Mouse (Mus musculus) gonadal fat pad, adult 2 months (tissue): ENCODE data around the gene Atxn1. TPM values are rescaled to one million over a fixed set of nuclear protein-coding genes. Genes with fewer than 3 reads are reported as not detected.

Experiments used
- DNase-seq: peaks from one replicate; pipeline ENCODE4 v3.0.0-alpha.2; 2012; ENCODE audit warnings: low read depth
- polyA plus RNA-seq: library from polyadenylated mRNA; depleted of rRNA; stranded (reverse); fragments of >200 nt; gene quantifications from 2 replicates; pipeline ENCODE4 v1.2.3, GENCODE M21; 2012; rRNA removed

Gene Atxn1
- 9.7 and 11.6 TPM in 2 replicates for polyA plus RNA-seq

DNA sequence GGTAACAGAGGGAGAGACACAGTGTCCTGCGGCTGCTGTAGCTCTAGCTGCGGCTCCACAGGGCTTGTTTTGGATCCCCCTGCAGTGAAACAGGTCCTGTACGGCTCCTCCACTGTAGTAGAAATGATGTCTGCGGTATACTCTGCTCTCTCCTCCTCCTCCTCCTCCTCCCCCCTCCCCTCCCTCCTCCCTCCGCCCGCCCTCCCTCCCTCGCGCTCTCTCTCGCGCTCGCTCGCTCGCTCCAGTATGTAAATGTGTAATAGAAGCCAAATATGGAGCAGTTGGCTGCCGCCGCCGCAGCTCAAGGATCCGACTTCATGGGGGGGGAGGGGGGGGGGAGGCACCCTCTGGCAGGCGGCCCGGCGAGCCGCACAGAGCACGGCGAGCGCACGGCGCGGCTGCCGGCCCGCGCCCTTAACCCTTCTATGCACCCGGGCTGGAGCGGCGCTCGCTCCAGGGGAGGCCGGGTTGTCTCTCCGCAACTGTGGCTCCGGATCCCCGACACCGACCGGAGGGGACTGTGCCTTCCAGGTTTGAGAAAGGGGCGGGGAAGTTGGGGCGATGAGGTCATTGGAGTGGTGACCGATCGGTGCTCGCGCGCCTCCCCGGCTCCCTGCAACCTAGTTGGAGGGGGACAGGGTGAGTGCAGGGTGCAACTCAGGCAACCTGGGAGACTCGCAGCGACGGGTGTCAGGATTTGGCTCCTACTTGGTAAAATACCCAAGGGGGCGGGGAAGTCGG lies at the start of gene Atxn1:
Gene Atxn1 (minus strand): TSS at position 156 of the 741 bp plus-strand sequence.
- no peak for DNase-seq

DNA sequence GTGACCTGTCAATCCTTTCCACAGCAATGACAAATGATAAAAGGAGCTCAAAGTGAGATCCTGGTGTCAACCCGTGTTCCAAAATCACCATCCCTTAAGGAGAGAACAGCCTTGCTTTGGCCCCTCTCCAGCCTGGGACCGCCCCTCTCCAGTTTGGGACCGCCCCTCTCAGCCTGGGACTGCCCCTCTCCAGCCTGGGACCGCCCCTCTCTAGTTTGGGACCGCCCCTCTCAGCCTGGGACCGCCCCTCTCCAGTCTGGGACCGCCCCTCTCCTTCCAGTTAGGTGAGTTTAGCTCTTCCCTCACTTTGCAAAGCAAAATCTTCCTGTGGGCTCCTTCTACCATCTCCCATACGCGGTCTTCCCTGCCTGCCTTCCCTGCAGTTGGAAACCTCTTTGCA lies 46.4 kb upstream of the Atxn1 start:
- DNase-seq, result no peak

DNA sequence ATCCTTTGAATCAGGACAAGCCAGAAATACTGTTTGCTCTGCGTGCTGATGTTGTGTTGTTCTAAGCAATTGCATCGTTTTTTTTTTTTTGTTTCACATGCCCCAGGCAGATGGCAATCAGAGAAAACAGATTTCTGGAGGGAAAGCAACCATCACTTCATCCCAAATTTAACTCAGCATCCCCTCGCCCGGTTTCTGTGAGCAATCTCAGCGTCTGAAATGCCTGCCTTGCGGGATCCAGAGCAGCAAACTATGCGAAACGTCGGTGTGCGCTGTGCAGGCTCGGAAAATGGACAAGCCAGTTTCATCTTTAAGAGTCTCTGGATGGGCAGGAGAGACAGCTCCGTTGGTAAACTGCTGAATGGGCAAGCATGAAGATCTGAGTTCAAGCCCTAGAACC lies 45.3 kb upstream of the Atxn1 start:
- DNase-seq, result no peak

DNA sequence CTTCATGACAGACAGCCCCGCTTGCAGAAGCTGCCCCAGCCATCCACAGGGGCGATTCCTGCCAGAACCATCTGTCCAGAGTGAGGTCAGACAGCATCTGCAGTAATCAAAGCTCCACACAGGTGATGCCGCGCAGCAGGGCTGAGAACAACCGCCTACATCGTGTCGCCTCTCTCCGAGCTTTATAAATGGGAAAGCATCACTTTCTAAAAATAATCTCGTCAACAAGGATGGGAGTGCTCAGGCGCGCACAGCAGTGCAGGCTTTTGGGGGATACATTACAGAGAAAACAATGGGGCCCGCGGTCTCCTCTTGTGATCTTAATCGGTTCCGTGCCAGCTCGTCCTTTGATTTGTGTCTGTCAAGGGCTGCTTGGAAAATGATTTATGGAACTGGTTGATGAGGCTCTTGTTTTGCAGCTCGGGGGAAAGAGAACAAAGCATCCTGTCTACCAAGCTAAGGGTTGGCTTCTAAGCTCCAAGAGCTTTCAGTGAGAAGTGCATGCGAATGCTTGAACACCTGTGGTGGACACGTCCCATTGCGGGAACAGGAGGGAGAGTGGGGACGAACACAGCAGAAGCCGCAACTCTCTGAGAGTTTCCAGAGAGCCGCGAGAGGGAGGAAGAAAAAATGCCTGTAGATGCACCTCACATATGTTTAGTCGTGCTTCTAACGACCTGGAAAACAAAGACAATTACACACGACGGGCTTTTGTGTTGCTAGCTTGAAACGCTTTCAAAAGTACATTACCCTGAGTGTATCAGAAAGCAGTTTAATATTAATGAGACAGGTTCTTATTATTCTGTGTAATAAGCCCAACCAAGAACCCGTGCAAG lies 44.2 kb upstream of the Atxn1 start:
- no peak for DNase-seq

DNA sequence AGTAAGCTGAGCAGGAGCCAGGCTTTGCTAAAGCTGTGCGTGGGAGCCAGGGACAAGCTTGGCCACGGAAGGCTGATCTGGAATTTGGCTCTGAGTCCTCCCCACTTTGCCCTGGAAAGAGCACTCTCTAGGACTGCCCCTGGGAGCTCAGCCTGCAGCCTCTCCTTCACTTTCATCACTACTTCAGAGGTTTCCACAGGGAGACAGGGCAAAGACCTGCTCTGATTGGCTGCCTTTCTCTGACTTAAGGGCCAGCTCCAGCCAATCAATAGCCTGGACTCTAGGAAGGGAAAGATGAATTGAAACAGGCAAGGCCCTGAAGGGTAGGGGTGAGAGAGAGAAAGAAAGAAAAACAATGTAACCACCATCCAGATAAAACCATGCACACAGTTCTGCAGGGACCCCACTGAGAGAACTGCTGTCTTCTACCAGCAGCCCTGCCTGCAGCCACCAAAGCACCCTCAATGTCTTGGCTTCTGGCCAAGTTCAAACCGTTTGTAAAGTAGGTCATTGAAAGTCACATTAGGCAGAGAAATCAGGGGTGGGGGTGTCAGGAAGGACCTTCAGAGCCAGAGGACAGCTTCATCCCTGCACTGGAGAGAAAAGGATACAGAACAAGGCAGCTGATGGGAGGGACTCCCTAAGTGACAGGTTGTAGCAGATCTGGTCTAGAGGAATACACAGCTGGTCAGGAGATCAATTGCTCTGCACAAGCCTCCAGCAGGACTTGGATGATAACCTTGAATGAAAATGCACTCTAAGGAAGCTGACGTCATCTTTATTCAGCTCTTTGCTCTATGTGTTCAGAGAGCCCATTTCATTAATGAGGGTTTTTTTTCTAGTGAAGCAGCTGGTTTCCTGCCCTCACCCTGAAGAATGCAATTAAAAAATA lies 41.6 kb upstream of the Atxn1 start:
- DNase-seq, result no peak

DNA sequence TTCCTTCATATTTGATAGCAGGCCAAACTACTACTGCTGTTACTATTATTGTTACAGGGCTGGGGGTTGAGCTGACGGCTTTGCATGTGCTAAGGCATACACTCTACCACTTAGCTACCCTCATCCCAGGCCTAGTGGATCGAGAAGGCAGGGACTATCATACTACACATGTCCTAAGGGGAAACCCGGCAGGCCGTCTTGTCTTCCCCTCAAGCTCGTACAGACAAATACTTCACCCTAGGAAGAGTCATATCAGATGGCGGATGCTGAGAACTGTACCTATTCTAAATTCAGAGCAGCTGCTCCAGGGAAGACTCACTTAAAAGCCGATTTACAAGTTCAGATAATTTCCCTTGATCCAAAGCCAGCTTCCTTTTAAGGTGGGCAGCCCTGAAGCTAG lies 40.8 kb upstream of the Atxn1 start:
- DNase-seq, result no peak

DNA sequence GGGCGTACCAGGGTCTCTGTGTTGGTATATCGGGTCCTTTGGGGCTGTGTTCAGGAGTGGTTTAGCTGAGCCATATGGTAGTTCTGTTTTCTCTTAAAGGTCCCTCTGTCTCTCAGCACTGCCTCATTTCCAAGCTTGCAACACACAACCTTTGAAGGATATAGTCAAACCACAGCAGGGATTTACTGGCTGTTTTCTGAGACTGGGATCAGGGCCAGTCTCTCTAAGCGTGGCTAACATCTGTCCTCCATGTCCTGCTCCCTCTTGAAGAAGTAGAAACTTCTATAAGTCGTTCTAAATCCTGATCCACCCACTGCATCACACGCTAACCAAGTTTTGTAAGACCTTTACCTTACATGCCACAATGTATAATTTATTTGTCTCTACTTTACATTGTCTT lies 36.5 kb upstream of the Atxn1 start:
- DNase-seq, result no peak

DNA sequence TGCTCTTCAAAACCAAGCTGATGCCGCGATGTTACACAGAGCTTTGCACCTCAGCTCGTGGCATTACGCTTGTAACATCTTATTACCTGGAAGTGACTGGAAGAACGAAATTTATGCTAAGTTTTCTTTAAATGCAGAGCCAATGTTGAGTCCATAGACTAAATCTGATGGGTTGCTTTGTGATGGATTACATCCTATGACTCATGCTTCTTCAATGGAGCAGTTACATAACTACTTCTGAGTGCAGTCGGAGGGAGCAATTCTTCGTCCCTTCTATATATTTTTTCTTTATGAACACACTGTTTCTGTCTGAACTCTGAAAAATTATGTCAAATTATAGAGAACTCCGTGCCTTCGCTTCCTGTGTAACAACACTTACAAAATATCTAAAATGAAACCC lies 28.1 kb upstream of the Atxn1 start:
- no peak for DNase-seq

DNA sequence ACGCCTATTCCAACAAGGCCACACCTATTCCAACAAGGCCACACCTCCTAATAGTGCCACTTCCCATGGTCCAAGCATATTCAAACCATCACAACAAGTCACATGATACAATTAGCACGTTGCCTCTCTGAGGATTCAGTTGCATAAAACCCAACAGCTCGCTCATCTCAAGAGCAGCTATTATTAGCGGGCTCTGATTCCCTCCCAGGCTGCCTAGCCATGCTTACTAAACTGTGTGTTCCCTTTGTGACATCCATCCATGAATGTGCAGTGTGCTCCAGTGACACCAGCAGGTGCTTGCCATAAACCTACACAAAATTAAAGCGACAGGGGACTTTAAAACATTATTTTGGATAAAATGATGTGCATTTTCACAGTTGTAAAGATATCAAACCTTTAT lies 25.7 kb upstream of the Atxn1 start:
- DNase-seq, result no peak

DNA sequence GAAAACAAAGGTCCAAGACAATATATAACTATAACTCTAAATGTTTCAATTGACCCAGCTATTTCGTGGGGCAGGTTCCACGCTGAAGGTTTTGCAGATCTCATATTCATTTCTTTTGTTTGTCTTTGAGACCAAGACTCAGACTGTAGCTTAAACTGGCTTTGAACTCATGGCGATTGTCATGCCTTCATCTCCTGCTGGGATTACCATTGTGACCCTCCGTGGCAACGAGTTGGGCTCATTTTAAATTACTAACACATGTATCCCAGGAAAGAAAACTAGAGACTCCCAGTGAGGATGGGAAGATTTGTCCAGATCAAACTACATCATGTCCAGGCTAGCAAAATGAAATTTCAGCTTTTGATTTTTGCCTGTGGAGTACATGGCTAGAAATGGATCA lies 14.4 kb upstream of the Atxn1 start:
- DNase-seq, result no peak

DNA sequence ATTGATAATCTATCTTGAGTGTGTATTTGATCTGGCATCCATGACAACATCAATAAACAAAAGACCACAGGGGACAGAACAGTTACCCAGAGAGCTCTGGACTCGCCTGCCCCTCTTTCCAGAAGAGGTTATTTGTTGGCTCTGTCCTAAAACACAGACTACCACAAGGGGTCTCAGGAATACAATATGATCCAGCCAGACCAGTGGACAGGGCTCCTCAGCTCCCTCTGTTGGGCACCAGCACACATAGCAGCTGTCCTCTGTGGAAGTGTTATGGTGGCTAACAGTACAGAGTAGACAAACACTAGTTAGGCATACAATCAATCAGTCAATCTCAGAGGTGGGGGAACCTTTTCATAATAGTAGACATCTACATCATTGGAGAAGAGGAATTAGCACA lies 12.1 kb upstream of the Atxn1 start:
- no peak for DNase-seq

DNA sequence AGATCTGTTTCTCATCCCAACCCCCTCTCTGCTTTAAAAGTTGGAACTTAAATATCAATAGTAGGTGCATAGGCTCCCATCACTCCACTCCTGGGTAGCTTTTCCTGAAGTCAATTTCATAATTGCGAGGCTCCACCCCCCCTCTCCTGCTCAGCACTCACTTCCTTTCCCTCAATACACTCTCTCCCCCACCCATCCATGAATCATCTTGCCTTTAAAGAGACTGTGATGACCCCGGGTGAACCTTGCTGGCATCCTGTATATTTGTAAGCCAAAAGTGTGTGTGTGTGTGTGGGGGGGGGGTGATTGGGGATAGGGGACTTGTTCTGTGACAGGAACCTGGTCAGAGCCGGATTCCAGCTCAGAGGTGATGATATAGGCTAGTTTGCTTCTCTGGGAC lies 9.8 kb upstream of the Atxn1 start:
- no peak for DNase-seq

DNA sequence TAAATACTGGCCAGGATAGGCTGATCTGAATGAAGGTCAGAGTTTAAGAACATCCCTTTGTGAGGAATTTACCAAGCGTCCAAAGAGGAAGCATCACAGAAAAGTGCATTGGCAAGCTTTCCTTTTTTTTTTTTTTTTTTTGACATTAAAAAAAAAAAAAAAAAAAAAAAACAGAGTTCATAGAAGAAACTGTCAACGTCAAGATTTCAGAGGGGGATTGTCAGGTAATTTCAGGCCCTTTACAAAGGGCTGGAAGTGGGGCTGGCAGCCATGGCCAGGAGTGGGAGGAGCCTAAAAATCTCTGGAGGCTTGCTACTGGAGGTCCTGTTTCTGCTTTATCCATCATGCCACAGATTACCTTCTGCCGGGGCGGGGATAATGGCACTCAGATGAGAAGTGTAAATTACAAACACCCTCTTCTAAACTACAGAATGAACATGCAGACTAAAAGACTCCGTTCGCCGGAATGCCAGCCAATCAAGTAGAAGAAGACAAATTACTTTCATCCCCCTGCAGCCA lies 9.2 kb upstream of the Atxn1 start:
- no peak for DNase-seq

DNA sequence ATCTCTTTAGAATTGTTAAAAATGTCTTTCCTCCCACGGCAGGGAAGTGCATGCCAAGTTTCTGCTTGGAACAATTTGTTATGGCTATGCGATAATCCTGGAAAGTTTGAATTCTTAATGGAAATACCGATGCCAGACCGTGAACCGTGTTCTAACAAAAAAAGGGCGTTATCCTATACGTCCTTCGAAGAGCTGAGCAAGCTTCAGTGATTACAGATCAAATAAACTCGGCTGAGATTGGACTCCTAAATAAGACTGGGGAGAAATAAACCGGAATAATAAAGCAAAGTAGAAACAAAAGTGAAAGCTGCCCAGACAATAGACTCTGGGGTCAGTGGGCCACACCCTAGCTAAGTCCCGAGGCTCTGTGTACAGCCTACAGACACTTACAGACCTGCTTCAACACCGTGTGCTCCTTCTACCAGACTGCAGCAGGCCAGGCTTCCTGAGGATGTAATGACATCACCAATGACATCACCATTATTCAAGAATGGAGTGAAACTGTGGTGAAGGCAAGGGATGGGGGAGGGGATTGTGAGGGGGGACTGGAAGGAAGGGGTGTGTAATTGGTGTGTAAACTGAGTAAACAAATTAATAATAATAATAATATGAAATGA lies 6.2 kb upstream of the Atxn1 start:
- no peak for DNase-seq

DNA sequence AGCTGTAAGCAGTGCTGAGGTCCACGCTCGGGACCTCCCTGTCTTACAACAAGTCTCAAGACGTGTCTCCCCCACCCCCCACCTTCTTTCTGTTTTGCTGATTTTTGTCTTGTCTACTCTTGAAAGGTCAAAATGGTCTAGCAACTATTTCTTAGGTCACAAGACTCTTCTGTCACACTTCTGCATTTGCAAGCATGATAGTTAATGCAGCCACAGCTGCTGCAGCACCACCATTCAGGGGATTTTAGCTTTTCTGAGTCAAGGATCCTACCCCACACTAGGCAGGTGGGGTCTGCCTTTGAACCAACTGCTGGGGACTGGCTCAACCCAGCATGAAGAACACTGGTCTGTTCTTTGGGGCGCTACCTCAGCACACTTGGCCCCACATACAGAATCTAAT lies 3.4 kb upstream of the Atxn1 start:
- DNase-seq, result no peak

DNA sequence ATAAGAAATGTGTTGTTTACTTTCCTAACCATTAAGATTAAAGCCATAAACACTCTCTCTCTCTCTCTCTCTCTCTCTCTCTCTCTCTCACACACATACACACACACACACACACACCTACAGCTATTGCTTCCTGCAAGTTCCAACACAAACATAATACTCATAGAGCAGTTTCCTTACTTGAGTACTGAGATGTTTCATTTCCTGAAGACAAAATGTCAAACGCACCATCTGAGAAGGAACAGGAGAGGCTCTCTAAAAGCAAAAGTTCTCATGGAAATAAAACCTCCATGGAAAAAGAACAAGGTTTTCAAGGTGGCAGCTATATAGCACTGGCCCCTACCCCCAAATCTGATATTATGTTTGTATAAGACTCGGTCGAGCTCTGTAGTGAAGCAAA lies 2.6 kb upstream of the Atxn1 start:
- no peak for DNase-seq

DNA sequence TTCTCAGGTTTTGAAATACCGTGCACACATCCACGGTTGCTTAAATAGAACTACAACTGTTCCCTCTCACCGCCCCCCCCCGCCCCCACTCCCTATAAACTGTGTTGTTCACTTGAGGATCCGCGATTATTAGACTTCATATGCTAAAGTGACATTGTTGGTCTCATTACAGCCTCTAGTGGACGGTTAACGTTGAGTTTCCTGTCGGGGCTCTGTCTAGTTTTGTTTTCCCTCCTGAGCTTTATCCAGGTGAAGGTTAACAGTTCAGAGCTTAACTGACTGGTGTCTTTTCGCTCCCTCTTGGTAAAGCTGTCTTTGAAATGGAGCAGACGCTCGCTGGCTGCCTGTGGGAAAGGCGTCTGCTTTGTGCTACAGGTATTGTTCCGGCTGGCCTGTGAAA lies 1.8 kb upstream of the Atxn1 start:
- no peak for DNase-seq

DNA sequence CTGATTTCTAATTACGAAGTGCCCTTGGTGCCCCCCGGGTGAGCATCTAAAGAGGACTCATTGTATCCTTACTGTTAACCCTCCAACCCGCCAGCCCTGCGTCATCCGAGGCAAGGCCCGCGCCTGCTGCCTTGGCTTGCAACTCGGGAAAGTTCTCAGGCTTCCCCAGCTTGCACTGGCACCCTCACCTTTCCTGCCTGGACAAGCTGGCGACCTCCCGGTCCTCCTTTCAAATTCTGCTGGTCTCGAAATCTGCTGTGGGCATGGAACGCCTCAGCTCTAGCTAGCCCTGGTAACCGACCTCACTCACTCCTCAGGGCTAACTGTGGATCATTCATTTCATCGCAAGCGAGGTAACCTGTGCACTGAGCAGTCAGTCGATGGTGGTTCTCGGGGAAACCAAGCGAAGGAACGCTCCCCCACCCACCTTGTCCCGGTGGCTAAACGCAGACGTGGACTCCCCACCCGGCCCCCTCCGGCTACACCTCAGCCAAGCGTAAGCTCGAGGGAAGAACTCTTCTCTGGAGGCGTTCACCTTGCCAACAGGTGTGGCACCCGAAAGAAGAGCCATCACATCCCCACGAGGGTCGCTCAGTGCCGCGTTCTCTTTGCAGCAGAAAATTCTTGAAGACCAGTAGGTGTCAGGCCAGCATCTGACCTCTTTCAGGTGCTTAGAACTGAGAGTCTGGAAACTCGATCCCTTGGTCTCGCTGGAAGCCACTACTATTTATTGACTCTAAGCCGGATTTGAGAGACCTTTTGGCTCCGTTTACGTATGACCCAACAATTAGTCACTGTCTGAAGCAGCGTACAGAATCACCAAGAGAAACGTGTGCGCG lies 1.0 kb upstream of the Atxn1 start:
- DNase-seq, result no peak

DNA sequence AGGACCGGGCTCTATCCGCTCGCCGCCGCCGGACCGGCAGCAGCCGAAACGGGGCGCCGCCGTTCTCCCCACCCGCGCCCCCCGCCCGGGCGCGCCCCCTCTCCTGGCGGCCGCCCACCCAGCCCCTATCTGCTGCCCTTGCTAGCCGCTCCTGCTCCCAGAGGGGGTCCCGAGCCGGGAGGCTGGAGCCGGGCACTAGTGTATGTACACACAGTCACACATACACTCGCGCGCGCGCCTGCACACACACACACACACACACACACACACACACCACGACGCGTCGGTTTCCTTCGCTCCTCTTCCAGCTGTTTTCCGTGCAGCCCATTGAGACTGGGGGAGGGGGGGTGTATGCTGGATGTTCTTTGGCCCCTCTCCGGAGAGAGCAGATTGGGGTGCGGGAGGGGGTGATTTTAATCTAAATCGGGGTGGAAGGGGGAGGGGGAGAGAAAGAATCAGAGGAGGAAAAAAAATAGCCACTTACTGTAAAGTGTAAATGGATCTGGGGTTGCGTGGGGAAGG lies 416 bp downstream of the Atxn1 start:
- DNase-seq, result no peak
